Mouse (Mus musculus) MEL (cell line): ENCODE measurements around the gene Rbm25. TPM values are rescaled to one million over a fixed set of nuclear protein-coding genes. Genes with fewer than 3 reads are reported as not detected.

Experiments used
- DNase-seq: peaks from one replicate; pipeline ENCODE4 v3.0.0; 2011; ENCODE audit warnings: low read depth, low spot score
- H3K27ac ChIP-seq: 2 replicates; pipeline ENCODE4 v1.5.1; 2012; ENCODE audit warnings: low read depth, mild to moderate bottlenecking, control low read depth, low read length, moderate library complexity; ENCODE audit not compliant: control insufficient read depth
- H3K27me3 ChIP-seq, 2 experiments: fragments of 150-350 bp in 1 of 2; sonication (generic) in 1 of 2; 2 replicates each; pipeline ENCODE4 v1.6.1; 2012; ENCODE audit warnings: low read length in 2 of 2, mild to moderate bottlenecking in 2 of 2, improper control_type of control experiment in 1 of 2, moderate library complexity in 1 of 2; ENCODE audit not compliant: insufficient read depth in 2 of 2, control insufficient read depth in 1 of 2
- H3K36me3 ChIP-seq, 2 experiments: 2 replicates each; pipeline ENCODE4 v1.6.1; 2012 to 2014; ENCODE audit warnings: low read length in 2 of 2, improper control_type of control experiment in 1 of 2, inconsistent platforms in 1 of 2, mild to moderate bottlenecking in 1 of 2; ENCODE audit not compliant: insufficient read depth in 2 of 2, control insufficient read depth in 1 of 2
- H3K4me1 ChIP-seq, 2 experiments: fragments of 150-350 bp in 1 of 2; sonication (generic) in 1 of 2; 2 replicates each; pipeline ENCODE4 v1.6.1; 2012; ENCODE audit warnings: low read length in 2 of 2, improper control_type of control experiment in 1 of 2, mild to moderate bottlenecking in 1 of 2; ENCODE audit not compliant: insufficient read depth in 2 of 2, control insufficient read depth in 1 of 2
- H3K4me3 ChIP-seq, 2 experiments: fragments of 150-350 bp in 1 of 2; sonication (generic) in 1 of 2; 2 replicates each; pipeline ENCODE4 v1.5.1; 2012; ENCODE audit warnings: low read depth in 2 of 2, low read length in 2 of 2, mild to moderate bottlenecking in 2 of 2, moderate library complexity in 2 of 2, control low read depth in 1 of 2, improper control_type of control experiment in 1 of 2; ENCODE audit not compliant: control insufficient read depth in 1 of 2, insufficient read depth in 1 of 2
- H3K79me2 ChIP-seq: 2 replicates; pipeline ENCODE4 v1.6.1; 2012; ENCODE audit warnings: mild to moderate bottlenecking, low read length, moderate library complexity; ENCODE audit not compliant: control insufficient read depth, poor library complexity, insufficient read depth
- H3K9ac ChIP-seq: 2 replicates; pipeline ENCODE4 v1.6.1; 2012; ENCODE audit warnings: low read depth, mild to moderate bottlenecking, control low read depth, low read length, moderate library complexity; ENCODE audit not compliant: control insufficient read depth, poor library complexity, severe bottlenecking
- H3K9me3 ChIP-seq: fragments of 150-350 bp; sonication (generic); replicated peaks from 2 replicates; pipeline ENCODE4 v1.6.1; 2012; ENCODE audit warnings: mild to moderate bottlenecking, low read length, improper control_type of control experiment, moderate library complexity; ENCODE audit not compliant: insufficient read depth
- BHLHE40 ChIP-seq: IDR thresholded peaks from 2 replicates; pipeline ENCODE4 v1.6.1; 2012; ENCODE audit warnings: low read depth, mild to moderate bottlenecking, inconsistent platforms, low read length, improper control_type of control experiment, borderline replicate concordance
- CHD1 ChIP-seq: IDR thresholded peaks from 2 replicates; pipeline ENCODE4 v1.6.1; 2012; ENCODE audit warnings: low read depth, mild to moderate bottlenecking, inconsistent platforms, low read length, improper control_type of control experiment
- CHD2 ChIP-seq: IDR thresholded peaks from 2 replicates; pipeline ENCODE4 v1.6.1; 2011; ENCODE audit warnings: low read length, improper control_type of control experiment
- CTCF ChIP-seq, 3 experiments: IDR thresholded peaks in 2 of 3; conservative IDR thresholded peaks in 1 of 3; 2 replicates each; pipeline ENCODE4 v1.5.1; 2011 to 2012; ENCODE audit warnings: low read length in 3 of 3, low read depth in 2 of 3, mild to moderate bottlenecking in 2 of 3, improper control_type of control experiment in 1 of 3, inconsistent platforms in 1 of 3, mixed read lengths in 1 of 3, moderate library complexity in 1 of 3; ENCODE audit not compliant: control insufficient read depth in 1 of 3, insufficient read depth in 1 of 3, poor library complexity in 1 of 3, severe bottlenecking in 1 of 3
- ELF1 ChIP-seq: IDR thresholded peaks from 2 replicates; pipeline ENCODE4 v1.6.1; 2014; ENCODE audit warnings: low read depth, mild to moderate bottlenecking, inconsistent platforms, low read length, improper control_type of control experiment, moderate library complexity
- ETS1 ChIP-seq: IDR thresholded peaks from 2 replicates; pipeline ENCODE4 v1.6.1; 2012; ENCODE audit warnings: low read depth, mild to moderate bottlenecking, inconsistent platforms, low read length, improper control_type of control experiment, moderate library complexity
- GABPA ChIP-seq: IDR thresholded peaks from 2 replicates; pipeline ENCODE4 v1.6.1; 2012; ENCODE audit warnings: low read depth, mild to moderate bottlenecking, inconsistent platforms, low read length, improper control_type of control experiment, moderate library complexity
- GATA1 ChIP-seq: IDR thresholded peaks from 2 replicates; pipeline ENCODE4 v1.6.1; 2011; ENCODE audit warnings: low read depth, low read length, improper control_type of control experiment
- HCFC1 ChIP-seq: IDR thresholded peaks from 2 replicates; pipeline ENCODE4 v1.6.1; 2012; ENCODE audit warnings: low read depth, mild to moderate bottlenecking, inconsistent platforms, low read length, improper control_type of control experiment, moderate library complexity
- JUND ChIP-seq: IDR thresholded peaks from 2 replicates; pipeline ENCODE4 v1.6.1; 2011; ENCODE audit warnings: low read depth, mild to moderate bottlenecking, improper control_type of control experiment, low read length
- MAFK ChIP-seq: IDR thresholded peaks from 2 replicates; pipeline ENCODE4 v1.6.1; 2011; ENCODE audit warnings: low read depth, mild to moderate bottlenecking, low read length, improper control_type of control experiment, borderline replicate concordance
- MAX ChIP-seq: IDR thresholded peaks from 2 replicates; pipeline ENCODE4 v1.6.1; 2011; ENCODE audit warnings: low read length, improper control_type of control experiment
- MAZ ChIP-seq: IDR thresholded peaks from 2 replicates; pipeline ENCODE4 v1.6.1; 2012; ENCODE audit warnings: low read depth, mild to moderate bottlenecking, inconsistent platforms, low read length, improper control_type of control experiment
- MEF2A ChIP-seq: IDR thresholded peaks from 2 replicates; pipeline ENCODE4 v1.6.1; 2014; ENCODE audit warnings: low read depth, mild to moderate bottlenecking, inconsistent platforms, low read length, improper control_type of control experiment; ENCODE audit not compliant: poor library complexity, insufficient replicate concordance, severe bottlenecking; ENCODE audit errors: extremely low read depth
- MXI1 ChIP-seq: IDR thresholded peaks from 2 replicates; pipeline ENCODE4 v1.6.1; 2011; ENCODE audit warnings: mild to moderate bottlenecking, low read depth, low read length, improper control_type of control experiment
- MYC ChIP-seq: IDR thresholded peaks from 2 replicates; pipeline ENCODE4 v1.6.1; 2011; ENCODE audit warnings: low read depth, mild to moderate bottlenecking, low read length, improper control_type of control experiment, moderate library complexity
- NELFE ChIP-seq: IDR thresholded peaks from 2 replicates; pipeline ENCODE4 v1.6.1; 2011; ENCODE audit warnings: low read depth, low read length, improper control_type of control experiment
- NRF1 ChIP-seq: IDR thresholded peaks from 2 replicates; pipeline ENCODE4 v1.6.1; 2014; ENCODE audit warnings: low read depth, mild to moderate bottlenecking, inconsistent platforms, low read length, improper control_type of control experiment, moderate library complexity; ENCODE audit not compliant: poor library complexity, insufficient read depth, severe bottlenecking
- POLR2A ChIP-seq, 2 experiments: IDR thresholded peaks; 2 replicates each; pipeline ENCODE4 v1.6.1; 2011 to 2012; ENCODE audit warnings: low read length in 2 of 2, mild to moderate bottlenecking in 2 of 2, control low read depth in 1 of 2, improper control_type of control experiment in 1 of 2, low read depth in 1 of 2, moderate library complexity in 1 of 2; ENCODE audit not compliant: control insufficient read depth in 1 of 2, insufficient read depth in 1 of 2, poor library complexity in 1 of 2
- POLR2AphosphoS5 ChIP-seq: IDR thresholded peaks from 2 replicates; pipeline ENCODE4 v1.6.1; 2012; ENCODE audit warnings: low read depth, borderline replicate concordance, mild to moderate bottlenecking, inconsistent platforms, low read length, moderate library complexity, mixed read lengths
- RAD21 ChIP-seq: IDR thresholded peaks from 2 replicates; pipeline ENCODE4 v1.6.1; 2011; ENCODE audit warnings: mild to moderate bottlenecking, low read depth, low read length, improper control_type of control experiment
- RCOR1 ChIP-seq: IDR thresholded peaks from 2 replicates; pipeline ENCODE4 v1.6.1; 2012; ENCODE audit warnings: low read depth, mild to moderate bottlenecking, inconsistent platforms, low read length, improper control_type of control experiment
- SMC3 ChIP-seq: IDR thresholded peaks from 2 replicates; pipeline ENCODE4 v1.6.1; 2011; ENCODE audit warnings: low read depth, low read length, improper control_type of control experiment
- TAL1 ChIP-seq: IDR thresholded peaks from 2 replicates; pipeline ENCODE4 v1.6.1; 2012; ENCODE audit warnings: mild to moderate bottlenecking, inconsistent platforms, low read length, moderate library complexity, mixed read lengths
- TBP ChIP-seq: IDR thresholded peaks from 2 replicates; pipeline ENCODE4 v1.8.0; 2011; ENCODE audit warnings: low read depth, low read length, improper control_type of control experiment
- TCF12 ChIP-seq: IDR thresholded peaks from 2 replicates; pipeline ENCODE4 v1.6.1; 2014; ENCODE audit warnings: low read depth, mild to moderate bottlenecking, inconsistent platforms, low read length, improper control_type of control experiment, moderate library complexity
- UBTF ChIP-seq: IDR thresholded peaks from 2 replicates; pipeline ENCODE4 v1.6.1; 2012; ENCODE audit warnings: low read depth, mild to moderate bottlenecking, inconsistent platforms, low read length, improper control_type of control experiment, moderate library complexity, borderline replicate concordance; ENCODE audit not compliant: insufficient read depth
- USF1 ChIP-seq: IDR thresholded peaks from 2 replicates; pipeline ENCODE4 v1.6.1; 2014; ENCODE audit warnings: low read depth, mild to moderate bottlenecking, inconsistent platforms, low read length, improper control_type of control experiment, moderate library complexity
- USF2 ChIP-seq, 2 experiments: IDR thresholded peaks; 2 replicates each; pipeline ENCODE4 v1.6.1; 2011 to 2012; ENCODE audit warnings: improper control_type of control experiment in 2 of 2, low read length in 2 of 2, borderline replicate concordance in 1 of 2, inconsistent platforms in 1 of 2, low read depth in 1 of 2, mild to moderate bottlenecking in 1 of 2; ENCODE audit not compliant: insufficient read depth in 1 of 2
- ZC3H11A ChIP-seq: IDR thresholded peaks from 2 replicates; pipeline ENCODE4 v1.6.1; 2012; ENCODE audit warnings: low read depth, mild to moderate bottlenecking, inconsistent platforms, low read length, improper control_type of control experiment
- ZKSCAN1 ChIP-seq: IDR thresholded peaks from 2 replicates; pipeline ENCODE4 v1.6.1; 2012; ENCODE audit warnings: low read depth, mild to moderate bottlenecking, inconsistent platforms, low read length, improper control_type of control experiment, moderate library complexity
- ZNF384 ChIP-seq: IDR thresholded peaks from 2 replicates; pipeline ENCODE4 v1.6.1; 2012; ENCODE audit warnings: low read depth, mild to moderate bottlenecking, inconsistent platforms, low read length, improper control_type of control experiment
- polyA plus RNA-seq, 2 experiments: library from polyadenylated mRNA; stranded (reverse) in 1 of 2; unstranded in 1 of 2; fragments of >175 nt in 1 of 2; fragments of >200 nt in 1 of 2; gene quantifications; 2 replicates each; pipeline versions ENCODE4 v1.2.1 to v1.2.4; 2012; ENCODE audit warnings: low replicate concordance in 2 of 2, low read depth in 1 of 2; ENCODE audit not compliant: insufficient read length in 2 of 2, insufficient read depth in 1 of 2, missing spikeins in 1 of 2
- total RNA-seq: library from RNA; depleted of rRNA; stranded (reverse); fragments of 300-350 nt; gene quantifications from 2 replicates; pipeline ENCODE4 v1.2.3, GENCODE M21; 2012

Rbm25 gene
- total and polyA plus RNA-seq, 3 experiments, result 77.3 to 375 (median 124) TPM

GRCm38 (mm10) chr12:83694669-83695068, 63.6 kb downstream of the Rbm25 start:
- H3K36me3 ChIP-seq, result peaks cover 0 to 3% of the 10 kb centered on the region in 2 experiments; a peak in 2 of 4 replicates
- no peak for DNase-seq

GRCm38 (mm10) chr12:83698637-83699036, 67.6 kb downstream of the Rbm25 start:
- peaks cover 39% of the 10 kb centered on the region for H3K79me2 ChIP-seq
- H3K9ac ChIP-seq, result no peak overlapping the region
- no peak overlapping the region for H3K4me3 ChIP-seq
- H3K4me1 ChIP-seq, result no peaks in the 10 kb centered on the region
- TF ChIP-seq TBP (no peak), NELFE (no peak), MAZ (no peak), MXI1 (no peak), CHD2 (no peak), UBTF (no peak), MAFK (no peak), MAX (no peak), USF1 (no peak), TCF12 (no peak), MYC (no peak), GABPA (no peak), ZNF384 (no peak), POLR2A (IDR thresholded peaks at IDR 0.05; ENCODE audit: control insufficient read depth in 1 of 2, insufficient read depth in 1 of 2, low read depth in 1 of 2, low read length in 2 of 2, poor library complexity in 1 of 2) (no peak), JUND (no peak), CHD1 (no peak), ELF1 (no peak), RCOR1 (no peak), HCFC1 (no peak)
- DNase-seq, result no peak
- no peak overlapping the region for H3K27ac ChIP-seq
- no peaks in the 10 kb centered on the region for H3K27me3 ChIP-seq
- H3K9me3 ChIP-seq, result no peaks in the 10 kb centered on the region
- H3K36me3 ChIP-seq, result peaks cover 4 to 6% of the 10 kb centered on the region in 2 experiments; a peak in 3 of 4 replicates

More at GRCm38 (mm10) chr12:83694669-83695068, 63.6 kb downstream of the Rbm25 start:
- no peak overlapping the region for H3K9ac ChIP-seq
- peaks cover 68% of the 10 kb centered on the region for H3K79me2 ChIP-seq
- no peak overlapping the region for H3K4me3 ChIP-seq
- H3K4me1 ChIP-seq, result no peaks in the 10 kb centered on the region; a peak in 1 of 4 replicates
- no peaks in the 10 kb centered on the region for H3K27me3 ChIP-seq
- TF ChIP-seq ELF1 (no peak), POLR2A (IDR thresholded peaks at IDR 0.05; ENCODE audit: control insufficient read depth in 1 of 2, insufficient read depth in 1 of 2, low read depth in 1 of 2, low read length in 2 of 2, poor library complexity in 1 of 2) (no peak), RAD21 (no peak), USF2 (IDR thresholded peaks at IDR 0.05; ENCODE audit: borderline replicate concordance in 1 of 2, insufficient read depth in 1 of 2, low read depth in 1 of 2, low read length in 2 of 2) (no peak), MYC (no peak), ETS1 (no peak), SMC3 (no peak), NRF1 (no peak), GATA1 (no peak), NELFE (no peak), POLR2AphosphoS5 (no peak), BHLHE40 (no peak), MEF2A (no peak), RCOR1 (no peak), TCF12 (no peak), ZC3H11A (no peak), TAL1 (no peak), ZKSCAN1 (no peak), MXI1 (no peak), CTCF (IDR thresholded peaks at IDR 0.05 in 2 of 3, conservative IDR thresholded peaks at IDR 0.05 in 1 of 3; ENCODE audit: control insufficient read depth in 1 of 3, insufficient read depth in 1 of 3, low read depth in 2 of 3, low read length in 3 of 3, poor library complexity in 1 of 3, severe bottlenecking in 1 of 3) (no peak)
- no peak overlapping the region for H3K27ac ChIP-seq
- no peaks in the 10 kb centered on the region for H3K9me3 ChIP-seq
